Mouse (Mus musculus) heart, postnatal 14 days (tissue): ENCODE results near the gene Nkx6-2. TPM values are rescaled to one million over a fixed set of nuclear protein-coding genes. Genes with fewer than 3 reads are reported as not detected.

Experiments used
- DNase-seq, 2 experiments: peaks; one replicate each; pipeline ENCODE4 v3.0.0; 2021 to 2022
- intact Hi-C: fragments of 180-260 bp; cut with DNase I; formaldehyde crosslinking; loops from one replicate; pipeline ENCODE4 v1.15.1; 2025
- long read RNA-seq, 2 experiments: library from polyadenylated mRNA; stranded (forward); transcript quantifications; one replicate each; pipeline ENCODE4 v2.0.0; 2021
- total RNA-seq, 2 experiments: library from RNA; stranded (reverse); gene quantifications; 2 replicates each; pipeline ENCODE4 v1.2.3; 2021

Gene Nkx6-2
- under 1 TPM; 0.22 to 0.27 TPM for total RNA-seq
- long read RNA-seq, experiment 1, partial matches to known transcripts = 0 of 1 reads
- long read RNA-seq, experiment 1, other reads (novel, unspliced or antisense) = 0 of 1 reads
- long read RNA-seq, experiment 2 = 0 reads

DNA sequence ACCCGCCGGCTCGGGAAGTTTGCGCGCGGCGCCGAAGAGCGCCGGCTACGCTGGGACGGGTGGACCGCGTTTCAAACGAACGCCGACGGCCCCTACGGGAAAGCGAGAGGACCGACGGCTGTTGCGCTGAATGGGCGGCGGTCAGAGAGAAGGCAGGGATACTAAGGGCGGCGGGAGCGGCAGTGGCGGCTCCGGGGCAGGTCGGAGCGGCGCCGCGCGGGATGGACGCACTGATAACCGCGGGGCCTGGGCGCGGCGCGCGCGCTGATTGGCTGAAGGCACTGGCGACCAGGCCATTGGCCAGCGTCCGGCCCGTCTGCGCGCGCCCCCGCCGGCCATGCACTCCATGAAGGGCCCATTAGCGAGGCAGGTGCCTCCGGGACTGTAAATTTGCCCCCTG is at the start of gene Nkx6-2:
Gene Nkx6-2, minus strand, starts transcription at position 203 of the 400 bp plus-strand sequence.
- intact Hi-C loops = loop anchor here (2.0 kb wide), 1 partner anchor 98 kb away; no protein-coding TSS in a partner anchor
- peak; percentile 53 to 70 for DNase-seq

DNA sequence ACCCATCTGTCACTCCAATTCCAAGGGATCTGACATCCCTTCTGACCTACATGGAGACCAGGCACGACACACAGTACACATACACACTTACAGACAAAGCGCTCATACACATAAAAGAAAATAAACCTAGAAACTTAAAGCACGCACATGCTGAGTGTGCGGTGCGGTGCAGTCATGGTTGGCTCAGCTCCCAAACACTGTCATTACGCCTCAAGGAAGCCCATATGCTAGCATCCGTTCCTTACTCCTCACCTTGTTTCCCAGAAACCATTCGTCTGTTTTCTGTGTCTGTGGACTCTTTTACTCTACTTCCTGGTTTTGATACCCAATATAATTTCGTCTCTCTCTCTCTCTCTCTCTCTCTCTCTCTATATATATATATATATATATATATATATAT is 42.6 kb upstream of the Nkx6-2 start:
- DNase-seq = no peak
- intact Hi-C loops = no loop called here

DNA sequence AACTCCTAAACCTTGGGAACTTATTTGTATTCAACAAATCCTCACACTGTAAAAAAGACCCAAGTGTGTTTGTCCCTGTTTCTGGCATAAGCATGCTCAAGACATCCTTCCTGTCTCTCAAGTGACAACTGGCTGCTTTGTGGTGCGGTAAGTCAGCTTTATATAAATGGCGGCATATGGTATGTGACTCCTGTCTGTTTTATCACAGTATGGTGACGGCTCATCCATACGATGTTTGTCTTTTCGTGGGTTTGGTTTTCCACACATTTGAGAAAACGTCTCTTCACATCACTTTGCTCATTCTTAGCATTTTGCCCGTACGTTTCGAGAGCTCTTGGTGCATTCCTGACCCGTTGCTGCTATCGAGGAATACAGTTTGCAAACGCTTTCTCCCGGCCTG is 40.0 kb upstream of the Nkx6-2 start:
- no peak for DNase-seq
- intact Hi-C loops = no loop called here

DNA sequence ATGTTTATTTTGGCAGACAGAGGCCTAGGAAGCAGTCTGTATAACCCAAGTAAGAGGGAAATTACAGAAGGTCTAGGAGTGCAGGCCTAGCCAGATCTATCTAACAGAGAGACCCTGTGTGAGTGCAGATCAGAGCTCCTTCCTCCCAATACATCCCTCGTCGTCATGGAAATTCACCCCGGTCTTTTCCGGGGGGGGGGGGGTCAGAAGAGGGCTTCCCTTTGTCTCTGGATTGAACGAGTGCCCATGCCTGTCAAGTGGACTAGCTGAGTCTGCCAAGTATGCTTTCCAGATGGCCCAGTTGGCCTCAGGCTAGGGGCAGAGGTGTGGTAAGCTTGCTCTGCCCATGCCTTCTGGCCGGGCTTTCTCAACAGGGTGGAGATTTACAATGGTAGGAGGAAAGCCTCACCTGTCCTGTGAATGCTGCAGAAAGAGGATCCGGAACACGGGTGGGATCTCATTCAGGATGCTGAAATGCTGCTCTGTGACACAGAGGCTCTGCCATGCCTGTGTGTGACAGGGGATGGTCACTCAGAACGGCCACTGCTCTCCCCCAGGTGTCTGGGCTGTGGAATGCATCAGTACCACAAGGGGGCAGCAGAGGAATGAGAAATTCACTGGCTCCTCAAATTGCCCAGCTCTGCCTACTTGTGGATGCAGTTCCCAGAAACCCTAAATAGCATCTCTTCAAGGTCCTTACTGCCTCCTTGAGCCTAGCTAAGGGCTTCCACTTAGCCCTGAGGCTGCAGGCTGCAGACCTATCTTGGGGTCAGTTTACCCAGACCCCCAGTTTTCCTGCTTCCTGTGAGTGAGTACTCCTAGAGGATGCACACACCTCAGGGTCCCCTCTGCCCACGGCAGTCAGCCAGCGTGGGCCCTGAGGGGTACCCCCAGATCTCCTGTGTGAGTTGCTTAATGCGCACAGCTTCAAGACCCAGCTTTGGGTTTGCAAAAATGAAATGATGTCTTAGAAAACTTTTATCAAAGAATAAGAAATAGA is 33.5 kb upstream of the Nkx6-2 start:
- peak; percentile 58 to 73 for DNase-seq
- intact Hi-C loops = no loop called here

DNA sequence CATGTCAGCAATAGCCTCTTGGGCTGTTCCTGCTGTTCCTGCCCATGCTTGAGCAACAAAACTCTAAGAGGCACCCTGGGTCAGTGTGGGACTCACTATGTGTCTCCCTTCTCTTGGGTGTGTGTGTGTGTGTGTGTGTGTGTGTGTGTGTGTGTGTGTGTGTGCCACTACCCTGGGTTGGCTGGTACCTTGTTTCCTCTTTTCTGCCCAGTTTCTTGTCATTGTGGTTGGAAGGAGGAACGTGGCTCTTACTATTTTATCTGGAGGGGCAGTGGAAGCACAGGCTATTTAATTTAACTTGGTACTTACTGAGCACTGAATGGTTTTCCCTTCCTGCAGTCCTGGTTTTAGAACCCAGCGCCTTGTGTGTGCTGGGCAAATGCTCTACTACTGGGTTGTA is 27.7 kb upstream of the Nkx6-2 start:
- intact Hi-C loops = no loop called here
- no peak for DNase-seq

DNA sequence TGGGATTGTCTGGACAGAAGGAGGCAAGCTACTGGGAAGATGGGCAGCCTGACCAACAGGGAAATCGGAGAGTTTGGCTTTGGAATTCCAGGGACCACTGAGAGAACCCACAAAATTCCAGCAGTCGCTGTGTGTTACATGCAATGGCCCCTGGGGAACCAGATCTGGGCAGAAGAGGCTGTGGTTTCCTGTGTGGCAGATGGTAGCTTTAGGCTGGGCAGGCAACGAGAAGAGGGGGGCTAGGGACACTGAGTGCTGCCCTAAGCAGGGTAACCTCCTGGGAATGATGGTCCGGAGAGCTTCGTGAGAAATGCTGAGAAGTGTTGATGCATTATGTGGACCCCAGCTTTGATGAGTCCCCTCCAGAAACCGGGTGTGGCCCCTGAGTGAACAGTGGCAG is 13.3 kb upstream of the Nkx6-2 start:
- intact Hi-C loops = no loop called here

DNA sequence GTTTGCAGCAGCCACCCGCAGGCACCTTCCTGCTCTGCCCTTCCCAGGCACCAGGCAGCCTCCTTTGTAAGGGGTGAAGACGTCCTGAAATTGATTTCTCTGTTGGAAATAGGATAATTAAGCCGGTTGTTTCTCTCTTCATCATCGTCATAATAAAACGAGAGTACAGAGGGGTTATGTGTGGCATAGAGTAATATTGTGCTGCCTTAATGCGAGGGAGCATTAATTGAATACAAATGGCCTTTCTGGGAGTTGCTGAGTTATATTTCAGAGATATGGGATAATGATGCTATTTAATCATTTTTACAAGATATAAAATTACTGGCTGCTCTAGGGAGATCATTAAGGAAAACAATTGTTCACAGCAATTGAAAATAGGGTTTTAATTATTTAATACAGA is 12.7 kb upstream of the Nkx6-2 start:
- intact Hi-C loops = no loop called here
- DNase-seq = no peak

More for the DNA sequence above, 13.3 kb upstream of the Nkx6-2 start:
- no peak for DNase-seq

DNA sequence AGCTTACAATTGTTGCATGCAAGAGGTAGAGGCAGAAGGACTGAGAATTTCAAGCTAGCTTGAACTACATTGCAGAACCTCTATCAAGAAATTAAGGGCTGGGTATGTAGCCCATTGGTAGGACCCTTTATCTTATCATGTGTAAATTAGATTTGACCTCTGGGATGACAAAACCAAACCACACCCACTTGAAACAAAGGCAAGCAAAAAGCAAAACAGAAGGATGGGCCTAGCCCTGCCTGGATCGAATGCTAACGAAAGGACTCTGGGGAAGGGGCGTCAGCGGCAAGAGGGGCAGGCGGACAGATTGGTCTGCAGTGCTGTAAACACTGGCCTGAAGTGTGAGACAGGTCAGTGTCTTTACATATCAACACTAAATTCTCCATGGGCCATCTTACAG is 8.7 kb upstream of the Nkx6-2 start:
- DNase-seq = no peak
- intact Hi-C loops = no loop called here

DNA sequence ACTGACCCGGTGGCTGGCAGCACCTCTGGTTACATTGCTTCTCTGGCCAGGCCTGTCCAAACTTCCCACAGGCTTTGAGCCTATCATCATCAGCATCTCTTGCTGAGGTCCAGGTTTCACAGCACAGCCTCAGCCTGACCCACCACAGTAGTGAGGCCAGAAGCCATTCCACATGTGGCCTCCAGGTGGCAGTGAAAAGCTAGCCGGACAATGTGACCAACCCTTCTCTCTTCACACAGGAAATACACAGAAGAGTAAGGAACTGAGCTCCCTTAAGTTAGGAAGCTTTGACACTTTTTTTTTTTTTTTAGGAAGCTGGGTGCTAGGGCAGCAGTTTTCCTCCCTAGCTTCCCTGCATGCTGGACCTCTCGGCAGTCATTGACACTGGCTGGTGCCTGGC is 7.7 kb upstream of the Nkx6-2 start:
- intact Hi-C loops = no loop called here
- DNase-seq = peak; percentile 27 to 48

DNA sequence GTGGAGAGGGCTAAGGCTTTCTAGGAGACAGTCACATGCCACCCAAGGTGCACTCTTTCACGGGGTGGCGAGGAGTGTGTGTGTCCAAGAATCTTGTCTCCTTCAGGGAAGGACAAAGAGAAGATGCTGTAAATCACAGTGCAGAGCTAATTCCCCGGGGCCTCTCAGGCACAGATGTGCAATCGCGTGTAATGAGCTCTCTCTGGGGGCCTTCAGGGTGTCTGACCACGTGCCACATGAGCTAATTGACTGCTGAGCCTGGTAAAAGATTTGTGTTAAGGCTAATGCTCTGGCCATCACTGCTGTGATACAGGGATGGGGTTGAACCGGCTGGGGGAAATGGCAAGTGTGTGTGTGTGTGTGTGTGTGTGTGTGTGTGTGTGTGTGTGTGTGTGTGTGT is 5.3 kb upstream of the Nkx6-2 start:
- no peak for DNase-seq
- intact Hi-C loops = loop anchor here (5.0 kb wide), 1 partner anchor 286 kb away; no protein-coding TSS in a partner anchor

DNA sequence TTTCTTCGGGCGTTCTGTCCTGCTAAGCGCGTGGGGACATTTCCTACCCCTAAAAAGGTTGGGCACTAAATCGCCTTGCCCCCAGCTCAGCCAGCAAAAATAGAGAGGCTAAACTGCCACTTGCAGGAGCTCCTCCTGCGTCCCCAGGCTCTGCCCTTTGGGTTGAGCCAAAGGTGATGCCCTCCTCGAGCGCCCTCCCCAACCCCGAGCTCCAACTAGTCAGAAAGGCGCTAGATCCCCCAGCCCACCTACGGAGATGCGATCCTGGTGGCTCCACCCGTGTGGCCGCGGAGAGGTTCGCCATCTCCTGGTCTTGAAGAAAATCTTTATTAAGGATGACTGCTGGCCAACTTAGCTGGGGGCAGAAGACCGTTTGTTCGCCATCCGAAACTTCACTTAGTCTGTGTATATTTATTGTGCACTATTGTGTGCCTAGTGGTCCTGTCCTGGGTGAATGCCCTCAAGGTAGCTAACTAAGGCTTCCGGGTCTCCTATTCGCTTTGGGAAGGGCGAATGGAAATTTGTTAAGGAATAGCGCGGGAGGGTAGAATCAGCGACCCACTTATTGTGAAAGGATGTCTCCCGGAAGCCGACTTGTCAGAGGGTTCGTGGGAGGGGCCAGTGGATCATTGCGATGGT is 2.7 kb upstream of the Nkx6-2 start:
- intact Hi-C loops = loop anchor here (5.0 kb wide), 1 partner anchor 283 kb away; no protein-coding TSS in a partner anchor
- no peak for DNase-seq

DNA sequence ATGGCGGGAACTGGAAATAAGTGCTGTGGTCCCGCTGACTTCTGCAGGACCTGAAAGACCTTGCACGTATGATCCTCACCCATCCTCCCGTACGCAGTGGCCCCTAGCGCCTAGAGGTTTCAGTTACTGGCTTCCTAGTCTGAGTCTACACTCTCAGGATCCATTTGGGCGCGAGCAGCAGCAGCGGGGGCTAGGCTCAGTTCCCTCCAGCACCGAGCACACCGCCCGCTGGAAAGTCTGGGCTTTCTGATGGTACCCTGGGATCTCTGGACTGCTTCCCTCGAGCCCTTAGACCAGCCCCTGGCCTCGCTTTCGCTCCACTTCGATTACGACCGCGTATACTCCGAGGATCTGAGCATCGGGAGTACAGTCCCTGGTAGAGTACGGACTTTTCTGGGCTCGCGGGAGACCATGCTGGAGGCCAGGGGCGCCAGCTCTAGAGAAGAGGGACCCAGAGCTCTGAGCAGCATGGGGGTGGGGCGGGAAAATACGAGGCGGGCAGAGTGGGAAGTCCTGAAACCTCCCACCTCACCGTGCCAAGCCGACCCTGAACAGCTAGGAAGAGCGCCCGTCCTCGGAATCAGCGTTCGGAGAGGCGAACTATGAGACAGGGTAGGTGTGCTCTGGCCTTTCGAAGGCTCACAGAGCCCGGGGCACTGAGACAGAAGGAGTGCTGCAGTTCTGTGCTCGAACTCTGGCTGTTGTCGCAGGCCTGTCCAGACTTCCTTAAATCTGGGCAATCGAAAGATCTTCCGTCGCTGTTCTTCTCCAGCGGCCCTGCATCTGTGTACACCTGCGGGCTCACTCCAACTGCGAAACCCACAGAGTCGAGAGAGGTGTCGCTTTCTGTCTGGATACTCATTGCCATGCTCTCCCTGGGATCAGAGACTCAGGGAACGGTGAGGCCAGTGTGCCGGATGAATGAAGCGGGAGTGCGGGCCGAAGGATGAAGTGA is 1.9 kb upstream of the Nkx6-2 start:
- peak; percentile 6 to 11 for DNase-seq
- intact Hi-C loops = loop anchor here (5.0 kb wide), 1 partner anchor 282 kb away; no protein-coding TSS in a partner anchor

DNA sequence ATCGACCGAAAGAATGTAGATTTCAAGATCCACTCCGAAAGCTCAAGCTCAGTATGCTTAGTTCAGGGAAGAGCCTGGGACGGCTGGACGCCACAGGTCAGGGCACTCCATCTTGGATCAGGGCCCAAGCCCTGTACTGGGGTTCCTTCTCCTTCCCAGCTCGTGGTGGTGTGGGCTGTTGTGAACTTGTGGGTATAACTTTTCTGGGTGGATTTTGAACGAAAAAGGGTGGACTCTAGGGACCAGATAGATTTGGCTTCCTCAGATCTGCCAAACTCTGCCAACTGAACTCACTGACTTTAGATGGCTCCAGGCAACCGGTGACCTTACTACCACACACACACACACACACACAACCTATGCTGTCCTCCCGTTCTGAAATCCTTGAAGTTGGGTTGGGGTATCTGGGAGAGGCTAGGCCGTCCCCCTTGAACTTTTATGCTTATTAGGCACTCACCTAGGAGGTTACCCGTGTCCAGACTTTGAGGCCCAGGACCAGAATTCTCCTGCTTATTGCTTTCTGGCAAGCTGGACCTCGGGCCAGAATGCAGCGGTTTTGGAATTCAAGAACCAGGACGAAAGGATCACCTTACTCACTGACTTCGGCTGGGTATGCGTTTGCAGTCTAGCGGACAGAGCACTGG is 619 bp upstream of the Nkx6-2 start:
- no peak for DNase-seq
- intact Hi-C loops = loop anchor here (2.0 kb wide), 1 partner anchor 98 kb away; no protein-coding TSS in a partner anchor

DNA sequence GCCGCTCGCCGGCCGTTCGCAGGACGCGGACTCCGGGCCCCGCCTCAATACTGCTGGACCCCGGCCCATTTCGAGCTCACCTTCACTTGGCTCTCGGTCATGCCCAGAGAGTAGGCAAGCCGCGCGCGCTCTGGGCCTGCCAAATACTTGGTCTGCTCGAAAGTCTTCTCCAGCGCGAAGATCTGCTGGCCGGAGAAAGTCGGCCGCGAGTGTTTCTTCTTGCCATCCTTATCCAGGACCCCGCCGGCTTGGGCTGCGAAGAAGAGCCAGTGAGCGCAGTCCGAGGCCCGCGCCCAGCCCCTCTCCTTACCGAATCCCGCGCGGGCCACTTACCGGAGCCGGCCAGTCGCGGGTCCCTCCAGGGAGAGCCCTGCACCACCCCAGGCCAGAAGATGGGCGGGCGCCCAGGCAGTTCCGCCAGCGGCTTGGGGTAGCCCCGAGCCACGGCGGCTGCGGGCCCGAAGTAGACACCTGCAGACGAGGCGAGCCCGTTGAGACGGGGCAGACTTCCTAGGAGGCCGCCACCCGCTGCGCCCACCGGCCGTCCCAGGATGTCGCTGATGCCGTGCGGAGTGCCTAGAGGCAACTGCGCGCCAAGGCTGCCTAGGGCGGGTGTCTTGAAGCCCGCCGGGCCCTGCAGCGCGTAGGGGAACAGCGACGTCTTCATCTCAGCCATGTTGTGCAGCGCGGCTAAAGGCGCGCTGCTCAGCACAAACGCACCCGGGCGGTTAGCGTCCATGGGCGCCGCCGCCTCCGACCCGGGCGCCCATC is 611 bp downstream of the Nkx6-2 start:
- intact Hi-C loops = loop anchor here (2.0 kb wide), 1 partner anchor 97 kb away; no protein-coding TSS in a partner anchor
- DNase-seq = peak; percentile 26 to 30

DNA sequence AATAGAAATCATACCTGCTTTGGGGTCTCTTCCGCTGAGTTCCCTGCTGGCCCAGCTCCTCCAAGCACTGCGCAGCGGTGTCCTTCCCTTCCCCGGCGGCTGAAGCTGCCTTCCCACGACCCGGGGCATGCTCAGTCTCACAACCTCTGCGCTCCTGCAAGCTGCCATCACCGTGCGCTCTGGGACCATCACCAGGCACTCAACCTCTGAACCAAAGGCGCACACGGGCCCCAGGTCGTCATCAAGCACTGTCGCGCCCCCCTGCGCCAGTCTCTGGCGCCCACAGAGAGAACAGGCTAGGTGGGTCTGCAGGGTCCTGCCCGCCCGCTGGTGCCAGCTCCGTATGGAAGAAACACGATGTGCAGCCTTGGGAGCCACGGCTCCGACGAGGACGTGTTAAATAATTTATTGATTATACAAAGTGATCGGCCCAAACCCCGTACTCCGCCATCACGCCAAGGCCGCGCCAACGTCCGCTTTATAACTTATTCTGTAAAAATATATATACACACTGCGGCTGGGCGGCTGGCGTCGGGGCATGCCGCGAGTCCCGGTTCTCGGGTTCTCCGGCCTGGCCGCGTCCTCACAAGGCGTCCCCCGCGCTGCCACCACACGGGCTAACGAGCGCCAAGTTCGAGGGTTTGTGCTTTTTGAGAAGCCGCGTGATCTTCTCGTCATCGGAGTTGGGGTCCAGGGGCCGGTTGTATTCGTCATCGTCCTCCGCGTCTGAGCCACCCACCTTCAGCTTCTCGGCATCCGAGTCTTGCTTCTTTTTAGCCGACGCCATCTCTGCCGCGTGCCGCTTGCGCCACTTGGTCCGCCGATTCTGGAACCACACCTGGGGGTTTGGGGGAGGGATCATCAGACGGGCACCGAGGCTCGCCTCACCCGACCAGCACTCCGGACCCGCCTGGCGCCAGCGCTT is 1.5 kb downstream of the Nkx6-2 start:
- peak in 1 of 2 experiments; percentile 12 for DNase-seq
- intact Hi-C loops = no loop called here

DNA sequence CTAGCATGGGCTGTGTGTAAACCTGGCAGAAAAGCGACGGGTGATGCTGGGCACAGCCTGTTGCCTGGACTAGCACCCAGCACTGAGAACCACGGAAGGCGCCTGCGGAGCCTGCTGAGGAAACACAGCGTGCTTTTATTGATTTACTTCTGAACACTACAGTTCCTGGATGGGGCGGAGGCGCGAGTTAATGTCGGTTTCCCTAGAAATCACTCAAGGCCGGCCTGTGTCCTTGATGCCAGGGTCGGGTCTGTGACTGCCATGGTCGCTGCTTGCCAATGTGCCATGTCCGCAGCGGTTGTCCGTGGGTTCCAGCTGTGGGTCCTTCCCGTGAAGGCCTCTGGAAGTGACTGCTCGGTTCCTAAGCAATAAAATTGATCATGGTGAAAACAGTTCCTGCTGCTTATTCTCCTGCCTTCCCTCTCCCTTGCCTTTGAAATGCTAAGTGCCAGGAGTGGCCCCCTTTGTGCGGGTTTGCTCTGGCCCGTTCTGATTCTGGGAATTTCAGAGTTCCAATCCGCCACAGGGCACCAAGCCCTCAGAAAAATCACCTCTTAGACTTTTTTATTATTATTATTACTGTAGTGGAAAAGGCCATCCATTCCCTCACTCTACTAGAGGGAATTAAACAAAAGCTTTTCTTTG is 3.2 kb downstream of the Nkx6-2 start:
- DNase-seq = no peak
- intact Hi-C loops = no loop called here

DNA sequence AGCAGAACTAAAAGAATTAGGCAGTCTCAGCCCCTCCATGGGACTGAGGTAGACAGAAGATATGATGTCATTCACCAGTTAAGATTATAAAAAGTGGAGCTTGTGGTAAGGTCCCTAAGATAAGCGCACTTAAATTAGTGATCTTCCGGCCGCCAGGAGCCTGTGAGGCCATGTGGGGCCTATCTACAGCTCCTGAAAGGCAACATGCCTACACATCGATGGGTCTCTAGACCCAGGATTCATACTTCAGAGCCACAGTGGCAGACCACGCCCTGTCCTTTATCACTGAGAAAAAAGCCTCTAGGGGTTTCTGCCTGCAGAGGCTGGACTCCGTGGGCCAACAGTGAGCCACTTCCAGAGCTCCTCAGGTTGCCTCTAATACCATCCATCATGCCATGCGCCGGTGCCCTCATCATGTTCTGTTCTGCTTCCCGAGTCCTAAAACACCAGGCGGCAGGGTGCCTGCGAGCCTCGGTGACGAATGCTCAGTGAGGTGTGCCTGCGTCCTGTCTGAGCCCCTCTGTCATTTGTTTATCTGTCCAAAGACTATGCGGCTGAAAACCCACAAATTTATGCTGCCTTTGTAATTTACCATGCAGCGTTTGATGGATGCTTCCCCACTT is 6.4 kb downstream of the Nkx6-2 start:
- intact Hi-C loops = no loop called here

More for the DNA sequence above, 6.4 kb downstream of the Nkx6-2 start:
- no peak for DNase-seq
